Mouse (Mus musculus): Measurements from ENCODE around the gene Fsip1.

Fsip1 gene

GRCm38 (mm10) chr2:118099104-118099503, 157.7 kb downstream of the Fsip1 start:
- no peak for DNase-seq (ENCODE audit: low read depth, low spot score)

GRCm38 (mm10) chr2:118091226-118091625, 165.5 kb downstream of the Fsip1 start:
- no peak for DNase-seq (ENCODE audit: low read depth, low spot score)

GRCm38 (mm10) chr2:118087044-118087726, 169.6 kb downstream of the Fsip1 start:
- DNase-seq (ENCODE audit: low read depth, low spot score): no peak

GRCm38 (mm10) chr2:118085647-118086046, 171.1 kb downstream of the Fsip1 start:
- DNase-seq (ENCODE audit: low read depth, low spot score): no peak

- DNase-seq (ENCODE audit: low read depth, low spot score): no peak
These were observed 172.1 kb downstream of the Fsip1 start for GRCm38 (mm10) chr2:118084693-118085092.

GRCm38 (mm10) chr2:118083652-118084051, 173.1 kb downstream of the Fsip1 start:
- no peak for DNase-seq (ENCODE audit: low read depth, low spot score)

GRCm38 (mm10) chr2:118081581-118081980, 175.2 kb downstream of the Fsip1 start:
- DNase-seq (ENCODE audit: low read depth, low spot score): no peak

Measured in retina, postnatal 7 days (tissue).